Mouse (Mus musculus) hindbrain, embryonic 12.5 days (tissue): ENCODE measurements around the gene Gm28047. TPM values are rescaled to one million over a fixed set of nuclear protein-coding genes. Genes with fewer than 3 reads are reported as not detected.
"Not testable (repeated sequence)": the region's sequence is repeated elsewhere in the genome, so short reads cannot be mapped to it uniquely, and the experiment has no call there.

Experiments
- ATAC-seq: fragments of 200-750 bp; cut with Nextera tagmentation; 2 replicates; pipeline ENCODE4 v1.8.0; 2017; ENCODE audit warnings: moderate TSS enrichment; ENCODE audit not compliant: low FRiP score
- H3K27ac ChIP-seq: fragments of 300-500 bp; sonication (generic); 2 replicates; pipeline ENCODE4 v1.5.1; 2016; ENCODE audit warnings: mild to moderate bottlenecking
- H3K27me3 ChIP-seq: fragments of 300-500 bp; sonication (generic); 2 replicates; pipeline ENCODE4 v1.6.1; 2016; ENCODE audit warnings: mild to moderate bottlenecking
- H3K36me3 ChIP-seq: fragments of 300-500 bp; sonication (generic); 2 replicates; pipeline ENCODE4 v1.6.1; 2016; ENCODE audit warnings: mild to moderate bottlenecking
- H3K4me1 ChIP-seq: fragments of 300-500 bp; sonication (generic); 2 replicates; pipeline ENCODE4 v1.6.1; 2016
- H3K4me2 ChIP-seq: fragments of 300-500 bp; sonication (generic); replicated peaks from 2 replicates; pipeline ENCODE4 v1.6.1; 2016; ENCODE audit warnings: mild to moderate bottlenecking
- H3K4me3 ChIP-seq: fragments of 300-500 bp; sonication (generic); 2 replicates; pipeline ENCODE4 v1.5.1; 2016; ENCODE audit warnings: mild to moderate bottlenecking
- H3K9ac ChIP-seq: fragments of 300-500 bp; sonication (generic); 2 replicates; pipeline ENCODE4 v1.6.1; 2016; ENCODE audit warnings: mild to moderate bottlenecking, moderate library complexity
- H3K9me3 ChIP-seq: fragments of 300-500 bp; sonication (generic); replicated peaks from 2 replicates; pipeline ENCODE4 v1.6.1; 2016; ENCODE audit warnings: mild to moderate bottlenecking
- WGBS: fragments of 180-500 bp; shearing (Covaris S2); methylation state at CpG from one replicate; pipeline ENCODE4 v1.1.7; 2016; 5-methylcytosine and 5-hydroxymethylcytosine counted together
- polyA plus RNA-seq: library from polyadenylated mRNA; unstranded; fragments of >200 nt; fragmentation: Nextera tagmentation; extraction: Ambion mirVana; gene quantifications from 2 replicates; pipeline ENCODE4 v1.2.1, GENCODE M21; 2016

Gene Gm28047
- not detected in 2 replicates for polyA plus RNA-seq

GRCm38 (mm10) chr15:102624970-102625686 lies at the start of gene Gm28047, which contains the start of gene Atf7:
Gene Gm28047, minus strand, starts transcription at chr15:102625067.
Gene Atf7, minus strand, starts transcription at chr15:102625464.
- peak within 1 kb of the TSS; percentile 61 for H3K4me3 ChIP-seq
- peak within 1 kb of the TSS; percentile 96 for H3K27ac ChIP-seq
- H3K4me2 ChIP-seq: peak within 1 kb of the TSS; percentile 87
- peak within 1 kb of the TSS; percentile 74 for H3K9ac ChIP-seq
- peak; percentile 100 for ATAC-seq
- WGBS: under 1% methylated on average over 51 of the region's 51 CpGs
- no peaks in the 10 kb centered on the region for H3K36me3 ChIP-seq
- no peaks in the 10 kb centered on the region for H3K9me3 ChIP-seq
- H3K27me3 ChIP-seq: no peaks in the 10 kb centered on the region
- peaks cover 15% of the 10 kb centered on the region for H3K4me1 ChIP-seq

DNA sequence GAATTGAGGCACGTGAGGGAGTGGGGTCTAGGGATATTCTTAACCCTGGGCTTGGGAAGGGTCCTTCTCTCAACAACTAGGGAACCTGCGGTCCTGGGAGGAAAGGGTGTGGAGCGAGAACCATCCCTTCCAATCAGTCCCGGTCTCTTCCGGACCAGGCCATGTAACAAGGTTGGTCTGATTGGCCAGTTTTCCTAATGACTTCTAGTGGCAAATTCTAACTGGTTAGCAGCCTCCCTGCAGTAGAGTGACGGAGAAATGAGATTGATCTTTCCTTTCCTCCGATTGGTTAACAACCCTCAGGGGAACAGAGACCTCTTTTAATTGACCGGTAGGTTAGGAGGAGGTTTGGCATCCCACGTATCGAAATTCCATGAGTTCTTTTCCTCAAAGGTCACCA lies 48.7 kb upstream of the Gm28047 start:
- Histone ChIP-seq H3K4me3 (peak overlapping the region; percentile 17; the same call in 1 of the 2 replicates), H3K27ac (peak overlapping the region; percentile 99), H3K4me2 (peak overlapping the region; percentile 78), H3K9ac (no peak overlapping the region), H3K9me3 (no peaks in the 10 kb centered on the region), H3K27me3 (no peaks in the 10 kb centered on the region), H3K4me1 (peaks cover 30% of the 10 kb centered on the region), H3K36me3 (no peaks in the 10 kb centered on the region)
- WGBS: 5% methylated on average over 10 of the region's 10 CpGs
- ATAC-seq: peak; percentile 15; the same call in 1 of the 2 replicates

GRCm38 (mm10) chr15:102672215-102673071 lies 47.6 kb upstream of the Gm28047 start, which contains the start of gene Atp5g2:
Gene Atp5g2, minus strand, starts transcription at chr15:102672352.
- Histone ChIP-seq H3K27ac (peak within 1 kb of the TSS; percentile 99), H3K36me3 (peaks cover under 1% of the 10 kb centered on the region), H3K27me3 (no peaks in the 10 kb centered on the region), H3K9ac (peak within 1 kb of the TSS; percentile 84), H3K4me1 (peaks cover 30% of the 10 kb centered on the region), H3K9me3 (no peaks in the 10 kb centered on the region), H3K4me2 (peak within 1 kb of the TSS; percentile 78), H3K4me3 (peak within 1 kb of the TSS; percentile 49)
- 4% methylated on average over 37 of the region's 37 CpGs for WGBS
- ATAC-seq: 0 out of 2 replicates have a peak, but pooled peaks have one; percentile 0

- under 1% methylated on average over 34 of the region's 34 CpGs for WGBS
- H3K4me1 ChIP-seq: peaks cover 30% of the 10 kb centered on the region
- H3K4me3 ChIP-seq: peak overlapping the region; percentile 49
Observed at GRCm38 (mm10) chr15:102671721-102672214, 46.9 kb upstream of the Gm28047 start.

GRCm38 (mm10) chr15:102670767-102671575 lies 46.1 kb upstream of the Gm28047 start:
- Histone ChIP-seq H3K4me1 (peaks cover 30% of the 10 kb centered on the region), H3K9me3 (no peaks in the 10 kb centered on the region), H3K36me3 (peaks cover 14% of the 10 kb centered on the region), H3K9ac (peak overlapping the region; percentile 89), H3K27ac (peak overlapping the region; percentile 99), H3K4me2 (peak overlapping the region; percentile 78), H3K4me3 (peak overlapping the region; percentile 74), H3K27me3 (no peaks in the 10 kb centered on the region)
- peak; percentile 91 for ATAC-seq
- under 1% methylated on average over 52 of the region's 53 CpGs for WGBS

More at GRCm38 (mm10) chr15:102671721-102672214, 46.9 kb upstream of the Gm28047 start:
- ATAC-seq: peak; percentile 62
- peak overlapping the region; percentile 84 for H3K9ac ChIP-seq
- H3K4me2 ChIP-seq: peak overlapping the region; percentile 78
- H3K9me3 ChIP-seq: no peaks in the 10 kb centered on the region
- H3K36me3 ChIP-seq: peaks cover 8% of the 10 kb centered on the region
- H3K27ac ChIP-seq: peak overlapping the region; percentile 99
- no peaks in the 10 kb centered on the region for H3K27me3 ChIP-seq

GRCm38 (mm10) chr15:102670281-102670680 lies 45.4 kb upstream of the Gm28047 start:
- H3K4me3 ChIP-seq: peak overlapping the region; percentile 74
- peak; percentile 4; the same call in 1 of the 2 replicates for ATAC-seq
- H3K9ac ChIP-seq: peak overlapping the region; percentile 89
- no peaks in the 10 kb centered on the region for H3K9me3 ChIP-seq
- H3K36me3 ChIP-seq: peaks cover 18% of the 10 kb centered on the region
- WGBS: 13% methylated on average over 6 of the region's 6 CpGs
- peaks cover 30% of the 10 kb centered on the region for H3K4me1 ChIP-seq
- peak overlapping the region; percentile 78 for H3K4me2 ChIP-seq
- H3K27ac ChIP-seq: peak overlapping the region; percentile 99
- no peaks in the 10 kb centered on the region for H3K27me3 ChIP-seq

DNA sequence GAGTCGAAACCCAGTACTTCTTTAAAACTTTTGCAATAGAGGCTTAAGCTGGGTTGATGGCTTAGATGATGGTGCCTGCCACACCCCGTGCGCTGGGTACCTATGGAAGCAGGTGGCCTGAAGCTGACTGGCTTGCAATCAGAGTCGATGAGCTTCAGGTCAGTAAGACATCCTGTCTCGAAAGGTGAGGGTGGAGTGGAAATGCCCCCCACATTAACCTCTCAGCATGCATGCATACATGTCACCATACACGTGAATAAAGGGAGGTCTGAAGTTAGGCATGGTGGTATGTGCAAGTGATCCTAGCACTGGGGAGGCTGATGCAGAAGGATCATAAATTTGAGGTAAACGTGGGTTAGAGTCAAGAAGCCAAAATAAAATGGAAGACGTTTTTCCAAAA lies 44.7 kb upstream of the Gm28047 start:
- no peak overlapping the region for H3K9ac ChIP-seq
- no peak overlapping the region for H3K4me3 ChIP-seq
- H3K27ac ChIP-seq: no peak overlapping the region
- peaks cover 26% of the 10 kb centered on the region for H3K36me3 ChIP-seq
- no peaks in the 10 kb centered on the region for H3K9me3 ChIP-seq
- 89% methylated on average over 8 of the region's 8 CpGs for WGBS
- no peaks in the 10 kb centered on the region for H3K27me3 ChIP-seq
- H3K4me2 ChIP-seq: peak overlapping the region; percentile 78
- ATAC-seq: no peak
- H3K4me1 ChIP-seq: peaks cover 30% of the 10 kb centered on the region

DNA sequence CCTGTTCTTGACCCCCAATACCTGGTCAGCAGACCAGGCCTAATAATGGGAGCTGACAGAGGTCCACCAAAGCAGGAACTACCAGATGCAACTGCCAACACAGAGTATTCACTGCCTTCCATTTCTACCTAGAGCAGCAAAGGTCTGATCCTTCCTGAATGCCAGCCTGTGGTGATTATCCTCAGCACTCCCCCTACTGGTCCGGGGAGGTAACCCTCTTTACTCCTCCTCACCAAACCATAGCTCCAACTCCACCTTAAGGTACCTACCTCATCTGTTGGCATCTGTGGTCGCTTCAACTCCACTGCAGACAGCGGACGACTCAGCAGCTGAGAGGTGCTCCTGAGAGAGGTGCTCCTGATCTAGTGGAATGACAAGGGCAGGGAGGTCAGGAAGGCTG lies 40.6 kb upstream of the Gm28047 start:
- H3K9me3 ChIP-seq: no peaks in the 10 kb centered on the region
- no peak for ATAC-seq
- H3K27me3 ChIP-seq: no peaks in the 10 kb centered on the region
- no peak overlapping the region for H3K4me2 ChIP-seq
- WGBS: 57% methylated on average over 4 of the region's 4 CpGs
- H3K4me1 ChIP-seq: peaks cover 10% of the 10 kb centered on the region
- peaks cover 57% of the 10 kb centered on the region for H3K36me3 ChIP-seq
- H3K9ac ChIP-seq: no peak overlapping the region
- H3K27ac ChIP-seq: no peak overlapping the region
- no peak overlapping the region for H3K4me3 ChIP-seq

- Histone ChIP-seq H3K9me3 (no peaks in the 10 kb centered on the region), H3K4me2 (no peak overlapping the region), H3K27ac (no peak overlapping the region), H3K27me3 (no peaks in the 10 kb centered on the region), H3K9ac (no peak overlapping the region), H3K36me3 (peaks cover 57% of the 10 kb centered on the region), H3K4me3 (no peak overlapping the region), H3K4me1 (no peaks in the 10 kb centered on the region)
- ATAC-seq: no peak
- 93% methylated on average over 8 of the region's 8 CpGs for WGBS
Observed at GRCm38 (mm10) chr15:102663825-102664224, 39.0 kb upstream of the Gm28047 start.

DNA sequence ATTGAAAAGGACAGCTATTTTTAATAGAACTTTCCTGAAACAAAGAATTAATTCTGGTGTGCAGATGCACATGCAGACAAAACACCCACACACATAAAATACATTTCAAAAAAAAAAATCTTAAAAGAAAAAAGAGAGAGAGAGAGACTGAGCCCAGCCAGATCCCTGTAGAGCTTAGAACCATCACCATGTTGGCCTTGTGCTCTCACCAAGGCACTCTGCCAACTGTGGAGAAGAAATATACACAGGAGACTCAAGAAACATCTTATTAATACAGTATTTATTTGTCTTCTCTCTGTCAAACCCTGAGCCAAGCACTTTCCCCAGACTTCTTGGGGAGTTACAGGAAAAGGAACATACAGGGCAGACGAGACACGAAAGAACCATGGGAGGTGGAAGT lies 37.7 kb upstream of the Gm28047 start:
- not testable (repeated sequence) for H3K4me2 ChIP-seq, ATAC-seq, H3K27ac ChIP-seq, H3K9ac ChIP-seq, H3K9me3 ChIP-seq, H3K27me3 ChIP-seq, H3K4me1 ChIP-seq, H3K4me3 ChIP-seq
- WGBS: no CpG with 5 or more reads among the region's 2 CpGs
- peaks cover 57% of the 10 kb centered on the region for H3K36me3 ChIP-seq

GRCm38 (mm10) chr15:102657926-102658381 lies 33.1 kb upstream of the Gm28047 start:
- WGBS: 76% methylated on average over 3 of the region's 3 CpGs
- Histone ChIP-seq H3K27me3 (no peaks in the 10 kb centered on the region), H3K4me1 (peaks cover 8% of the 10 kb centered on the region; the same call in 1 of the 2 replicates), H3K9me3 (no peaks in the 10 kb centered on the region), H3K9ac (no peak overlapping the region), H3K4me2 (no peak overlapping the region), H3K36me3 (peaks cover 15% of the 10 kb centered on the region), H3K27ac (peak overlapping the region; percentile 81), H3K4me3 (no peak overlapping the region)
- no peak for ATAC-seq
